Mouse (Mus musculus): ENCODE results near the gene Ascl5. TPM values are rescaled to one million over a fixed set of nuclear protein-coding genes. Genes with fewer than 3 reads are reported as not detected.

The Ascl5 gene
- total RNA-seq, 2 experiments from 2014 or later = not detected

DNA sequence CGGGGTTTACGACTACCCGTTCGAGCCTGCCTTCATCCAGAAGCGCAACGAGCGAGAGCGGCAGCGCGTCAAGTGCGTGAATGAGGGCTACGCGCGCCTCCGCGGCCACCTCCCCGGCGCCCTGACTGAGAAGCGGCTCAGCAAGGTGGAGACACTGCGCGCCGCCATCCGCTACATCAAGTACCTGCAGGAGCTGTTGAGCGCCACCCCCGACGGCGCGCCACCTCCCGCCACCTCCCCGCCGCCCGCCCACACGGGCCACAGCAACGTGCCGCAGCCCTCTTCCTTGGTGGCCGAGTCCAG is 360 bp downstream of the Ascl5 start:
- no peak for DNase-seq (ENCODE audit: low spot score in 2 of 2)

DNA sequence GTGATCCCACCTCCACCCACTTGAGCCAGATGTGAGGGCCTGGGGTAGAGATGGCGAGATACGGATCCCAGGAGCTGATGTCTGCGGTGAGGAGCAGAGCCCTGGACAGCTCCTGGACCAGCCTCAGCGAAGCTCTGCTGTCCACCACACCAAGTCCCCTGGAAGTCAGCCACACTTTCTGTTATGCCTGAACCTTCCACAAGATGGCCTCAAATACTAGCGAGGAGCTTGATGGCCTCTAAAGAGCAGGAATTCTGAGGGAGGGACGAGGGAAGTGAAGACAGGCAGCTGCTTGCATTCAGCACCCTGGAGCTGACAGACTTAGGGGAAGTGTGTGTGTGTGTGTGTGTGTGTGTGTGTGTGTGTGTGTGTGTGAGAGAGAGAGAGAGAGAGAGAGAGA is 861 bp downstream of the Ascl5 start:
- DNase-seq (ENCODE audit: low spot score in 2 of 2) = peak; percentile 59 to 84

DNA sequence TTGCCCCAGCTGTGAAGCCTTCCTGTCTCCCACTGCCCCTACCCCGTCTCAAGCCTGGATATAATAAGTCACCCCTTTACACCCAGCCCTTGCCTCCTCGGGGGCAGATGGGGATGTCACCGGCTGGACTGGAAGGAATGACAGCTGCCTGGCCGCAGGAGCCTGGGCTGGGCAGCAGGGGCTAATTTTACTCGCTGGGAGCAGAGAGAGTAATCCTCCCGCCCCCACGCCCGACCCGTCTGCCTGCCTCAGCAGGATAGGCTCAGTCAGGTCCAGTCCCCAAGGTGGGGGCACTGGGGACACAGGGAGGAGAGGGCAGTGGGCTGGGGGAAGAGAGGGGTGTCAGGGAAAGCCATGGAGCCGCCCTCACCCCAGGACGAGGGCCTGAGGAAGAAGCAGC is 1.9 kb downstream of the Ascl5 start, which contains the start of gene Cacna1s:
Gene Cacna1s, plus strand, starts transcription at position 204 of the 400 bp plus-strand sequence.
- no peak for DNase-seq (ENCODE audit: low spot score in 2 of 2)

DNA sequence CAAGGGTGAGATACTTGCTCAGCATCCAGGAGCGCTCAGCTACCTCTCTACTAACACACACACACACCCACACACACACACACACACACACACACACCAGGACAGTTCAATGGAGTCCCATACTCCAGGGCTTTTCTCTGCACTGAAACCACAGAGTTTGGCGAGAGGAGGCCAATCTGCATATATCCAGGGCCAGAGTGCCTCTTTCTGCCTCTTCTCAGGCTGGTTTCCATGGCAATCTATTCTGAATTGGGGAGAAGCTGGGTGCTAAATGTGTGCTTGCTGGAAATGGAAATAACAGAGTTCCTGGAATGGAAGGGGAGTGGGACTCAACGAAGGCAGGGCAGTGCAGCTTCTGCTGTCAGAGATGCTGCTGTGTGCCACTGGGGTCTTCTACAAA is 5.2 kb downstream of the Ascl5 start:
- DNase-seq (ENCODE audit: low spot score in 2 of 2) = peak; percentile 50 to 79

DNA sequence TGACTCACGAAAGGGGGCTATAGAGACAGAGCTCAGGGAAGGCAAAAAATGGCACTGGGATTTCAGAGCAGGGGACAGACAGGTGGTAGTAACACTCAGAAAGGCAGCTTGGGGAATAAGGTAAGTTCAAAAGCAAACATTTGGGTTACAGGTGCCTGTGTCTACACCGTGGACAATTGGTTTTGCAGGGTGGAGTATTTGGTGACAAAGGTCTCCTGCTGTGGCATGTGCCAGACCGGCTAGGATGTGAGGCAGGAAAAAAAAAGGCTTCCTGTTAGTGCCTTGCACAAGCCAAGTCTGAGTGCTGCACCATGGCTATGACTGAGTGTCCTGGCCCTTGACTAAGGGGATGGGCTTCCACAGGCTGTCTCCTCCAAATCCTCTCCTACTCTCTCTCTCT is 8.0 kb downstream of the Ascl5 start:
- no peak for DNase-seq (ENCODE audit: low spot score in 2 of 2)

DNA sequence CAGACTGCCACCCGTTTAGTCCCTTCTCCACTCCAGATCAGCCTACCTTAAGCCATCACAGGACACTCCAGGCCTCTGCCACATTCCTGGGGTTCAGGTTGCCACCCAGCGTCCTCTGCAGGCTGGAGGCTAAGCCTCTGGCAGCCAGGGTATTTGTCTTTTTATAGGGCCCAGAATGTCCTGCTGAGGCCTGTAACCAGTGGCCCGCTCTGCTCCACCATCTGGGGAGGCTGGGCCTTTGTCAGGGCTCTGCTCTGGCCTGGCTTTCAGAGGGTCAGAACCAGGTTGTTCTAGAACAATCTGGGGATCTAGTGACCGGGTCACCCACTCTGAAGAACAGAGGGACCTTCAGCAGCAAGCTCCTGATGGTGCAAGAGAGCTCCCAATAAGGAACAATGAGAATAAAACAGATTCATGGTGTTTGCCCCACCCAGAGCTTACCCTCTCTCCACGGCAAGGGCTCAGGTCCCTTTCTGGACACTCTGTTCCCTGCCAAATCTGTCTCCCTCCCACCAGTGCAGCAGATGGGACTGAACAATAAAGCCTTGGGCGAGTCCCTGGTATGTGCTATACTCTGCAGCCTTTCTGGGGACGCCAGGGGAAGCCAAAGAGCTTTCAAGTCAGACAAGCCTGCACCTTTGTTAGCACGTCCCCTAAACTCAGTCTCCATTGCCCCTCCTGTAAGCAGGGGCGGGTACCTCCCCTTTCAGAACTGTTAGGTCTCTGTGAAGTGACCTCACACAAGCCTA is 10.6 kb downstream of the Ascl5 start:
- peak; percentile 71 to 91 for DNase-seq (ENCODE audit: low spot score in 2 of 2)

DNA sequence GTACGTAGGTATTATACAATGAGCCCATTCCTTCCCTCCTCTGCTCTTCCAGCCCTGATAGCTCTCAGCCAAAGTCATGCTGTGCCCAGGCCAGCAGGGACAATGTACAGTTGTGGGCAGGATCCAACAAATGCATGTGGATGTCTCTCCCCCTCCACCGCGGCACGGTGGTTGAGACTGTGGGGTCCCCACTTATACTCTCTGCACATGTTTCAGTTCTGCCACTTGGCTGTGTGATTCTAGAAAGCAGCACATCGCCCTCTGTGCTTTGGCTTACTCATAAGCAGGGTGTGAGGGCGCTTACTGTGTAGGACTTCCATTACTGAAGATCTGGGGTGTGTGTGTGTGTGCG is 11.2 kb downstream of the Ascl5 start:
- DNase-seq (ENCODE audit: low spot score in 2 of 2) = no peak

DNA sequence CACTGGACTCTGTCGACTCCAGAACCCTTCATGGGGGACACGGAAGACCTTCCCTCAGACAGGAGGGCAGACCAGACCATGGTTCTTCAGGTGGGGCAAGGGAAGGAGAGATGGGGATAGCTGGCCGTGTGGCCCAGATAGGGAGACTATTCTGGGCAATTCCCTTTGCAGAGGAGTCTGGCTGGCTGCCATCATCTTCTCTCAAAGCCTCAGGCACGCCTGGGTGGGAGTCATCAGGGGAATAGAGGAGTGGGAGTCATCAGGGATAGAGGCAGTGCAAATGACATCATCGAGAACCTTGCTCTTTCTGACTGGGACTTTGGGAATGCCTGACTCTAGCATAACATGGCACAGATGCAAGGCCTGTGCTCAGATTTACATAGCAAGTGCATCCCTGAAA is 13.4 kb downstream of the Ascl5 start:
- DNase-seq (ENCODE audit: low spot score in 2 of 2) = no peak

DNA sequence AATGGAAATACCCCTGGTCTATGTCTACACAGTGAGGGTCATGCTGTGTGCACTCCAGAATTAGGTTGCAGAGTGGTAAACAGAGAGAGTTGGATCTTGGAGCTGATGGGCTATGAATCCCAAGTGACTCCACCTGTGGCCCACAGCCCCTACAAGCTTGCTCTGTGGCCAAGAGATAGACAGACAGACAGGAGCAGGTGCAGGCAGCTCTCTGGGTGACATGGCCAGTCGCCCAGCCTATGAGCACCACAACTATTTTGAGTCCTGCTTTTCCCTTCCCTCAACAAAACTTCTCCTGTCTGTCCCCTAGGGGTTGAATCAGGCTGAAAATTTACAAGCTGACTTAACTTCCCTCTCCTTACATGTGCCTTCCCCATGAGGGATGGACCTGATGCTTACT is 16.0 kb downstream of the Ascl5 start:
- no peak for DNase-seq (ENCODE audit: low spot score in 2 of 2)

DNA sequence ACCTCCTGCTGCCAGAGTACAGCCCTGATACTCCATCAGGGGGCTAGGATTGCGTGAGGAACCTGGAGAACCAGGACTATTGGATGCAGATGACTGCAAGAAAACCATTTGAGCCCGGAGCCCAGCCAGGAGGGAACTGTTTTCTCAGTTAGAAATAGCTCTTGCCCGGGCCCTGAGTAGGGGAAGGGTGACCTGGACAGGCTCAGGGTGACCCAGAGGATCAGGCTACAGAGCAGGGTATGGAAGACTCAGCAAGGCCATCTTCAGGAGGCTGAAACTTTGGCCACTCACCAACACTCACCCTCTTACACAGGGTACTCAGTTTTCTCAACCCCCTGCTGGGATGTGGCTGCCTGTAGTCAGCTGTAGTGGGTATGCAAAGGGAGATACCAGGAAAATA is 17.0 kb downstream of the Ascl5 start:
- no peak for DNase-seq (ENCODE audit: low spot score in 2 of 2)

DNA sequence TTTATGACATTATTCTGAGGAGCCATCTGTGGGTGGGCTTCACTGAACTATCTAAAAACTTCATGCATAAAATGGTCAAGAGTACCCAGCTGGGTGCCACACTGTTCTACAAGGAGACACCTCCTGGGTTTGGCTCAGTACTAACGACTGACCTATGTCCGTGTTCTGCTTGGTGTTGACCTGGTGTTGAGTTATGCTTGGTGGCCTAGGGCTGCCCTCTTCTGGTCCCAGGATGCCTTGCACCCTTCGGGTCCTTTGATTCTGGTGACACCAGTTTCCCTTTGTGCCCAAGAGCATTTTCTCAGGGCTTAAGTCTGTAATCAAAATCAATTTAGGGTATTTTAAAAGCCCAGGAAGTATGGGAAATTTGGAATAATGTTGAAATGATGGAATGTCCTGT is 25.5 kb downstream of the Ascl5 start:
- DNase-seq (ENCODE audit: low spot score in 2 of 2) = peak in 1 of 2 experiments; percentile 63

DNA sequence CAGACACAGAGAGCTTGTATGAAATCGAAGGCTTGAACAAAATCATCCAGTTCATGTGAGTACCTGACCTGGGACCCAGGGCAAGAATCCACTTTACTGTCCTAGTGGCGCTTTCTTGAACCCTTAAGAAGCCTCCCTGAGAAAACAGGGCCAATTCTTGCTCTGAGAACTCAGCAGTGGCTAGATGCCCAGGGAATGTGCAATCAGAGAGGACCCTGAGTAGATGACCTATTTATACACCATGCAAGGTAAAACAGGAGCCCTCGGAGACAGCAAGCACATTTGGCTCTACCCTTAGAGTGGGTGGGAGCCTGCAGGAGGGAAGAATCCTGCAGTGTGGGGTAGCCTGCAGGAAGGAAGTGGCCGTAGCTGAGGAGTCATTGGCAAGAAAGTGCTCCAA is 27.1 kb downstream of the Ascl5 start:
- DNase-seq (ENCODE audit: low spot score in 2 of 2) = no peak

DNA sequence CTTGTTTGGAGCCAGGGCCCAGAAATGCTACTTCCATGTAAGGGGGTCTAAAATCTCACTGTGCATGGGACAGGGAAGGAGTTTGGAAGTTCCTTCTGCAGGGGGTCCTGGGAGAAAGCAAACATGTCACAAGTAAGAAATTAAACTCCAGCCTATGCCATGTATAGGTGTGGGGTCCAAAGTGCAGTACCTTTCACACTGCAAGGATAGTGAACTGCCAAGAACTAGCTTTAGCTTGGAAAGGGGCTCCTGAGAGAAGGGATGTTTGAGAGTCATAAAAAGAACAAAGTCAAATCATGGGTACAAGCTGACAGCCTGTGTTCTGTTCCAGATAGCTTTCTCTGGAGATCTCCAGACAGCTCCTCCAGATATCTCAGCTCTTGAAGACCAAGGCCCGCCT is 30.6 kb downstream of the Ascl5 start:
- no peak for DNase-seq (ENCODE audit: low spot score in 2 of 2)

DNA sequence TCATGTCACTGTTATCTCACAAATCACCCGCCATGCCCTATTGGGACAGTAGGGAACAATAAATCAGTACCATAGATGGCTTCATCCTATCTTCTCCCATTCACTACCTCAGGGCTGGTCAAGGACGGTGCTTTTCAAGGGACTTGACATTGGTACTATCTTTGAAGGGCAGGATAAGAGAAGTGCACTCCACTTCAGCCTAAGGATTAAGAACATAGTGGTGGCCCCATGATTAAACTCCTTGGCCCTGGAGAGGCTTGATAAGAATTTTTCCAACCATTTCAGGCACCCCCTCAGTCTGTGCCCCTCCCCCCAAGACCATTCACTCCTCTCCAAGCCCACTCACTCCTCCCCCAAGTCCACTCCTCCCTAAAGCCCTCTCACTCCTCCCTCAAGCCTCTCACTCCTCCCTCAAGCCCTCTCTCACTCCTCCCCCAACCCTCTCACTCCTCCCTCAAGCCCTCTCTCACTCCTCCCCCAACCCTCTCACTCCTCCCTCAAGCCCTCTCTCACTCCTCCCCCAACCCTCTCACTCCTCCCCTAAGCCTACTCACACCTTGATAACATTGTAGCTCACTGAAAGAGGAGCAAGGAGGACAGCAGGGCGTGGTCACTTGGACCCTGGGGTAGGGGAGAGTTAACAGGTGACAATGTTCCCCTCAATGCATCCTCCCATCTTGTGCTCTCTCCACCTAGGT is 35.5 kb downstream of the Ascl5 start:
- DNase-seq (ENCODE audit: low spot score in 2 of 2) = no peak

DNA sequence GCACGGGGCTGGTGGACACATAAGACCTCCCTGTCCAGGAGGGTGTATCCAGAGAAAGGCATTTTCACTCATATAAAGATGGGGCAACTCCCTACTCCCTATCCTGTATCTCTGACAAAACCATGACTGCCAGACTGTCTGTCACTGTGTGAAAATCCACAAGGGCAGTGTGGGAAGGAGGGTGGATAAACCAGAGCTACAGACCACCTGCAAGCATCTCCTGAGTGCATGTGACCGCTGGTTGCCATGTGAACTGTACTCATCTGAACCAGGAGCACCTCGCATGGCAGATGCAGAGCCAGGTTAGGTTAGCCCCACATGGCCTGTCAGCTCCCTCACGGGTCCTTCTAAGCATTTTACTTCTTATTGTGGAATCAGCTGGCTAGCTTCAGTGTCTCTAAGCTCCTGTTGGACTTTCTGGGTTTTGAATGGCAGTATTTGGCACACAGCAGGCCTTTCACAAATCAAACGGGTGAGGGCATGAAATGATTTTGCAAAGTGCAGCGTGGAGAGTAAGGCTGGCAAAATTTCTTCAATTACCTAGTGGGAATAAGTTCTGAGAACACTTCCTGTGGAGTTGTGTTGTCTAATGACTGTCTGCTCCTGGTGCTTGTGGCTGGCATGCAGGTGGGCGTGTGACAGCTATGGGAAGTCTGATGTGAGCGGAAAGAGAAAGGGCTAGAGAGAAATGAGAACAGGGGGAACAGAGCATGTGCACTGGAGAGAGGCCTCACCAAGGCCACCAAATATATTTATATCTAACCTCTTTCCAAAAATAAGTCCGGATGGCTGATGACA is 39.0 kb downstream of the Ascl5 start:
- DNase-seq (ENCODE audit: low spot score in 2 of 2) = peak in 1 of 2 experiments; percentile 8

DNA sequence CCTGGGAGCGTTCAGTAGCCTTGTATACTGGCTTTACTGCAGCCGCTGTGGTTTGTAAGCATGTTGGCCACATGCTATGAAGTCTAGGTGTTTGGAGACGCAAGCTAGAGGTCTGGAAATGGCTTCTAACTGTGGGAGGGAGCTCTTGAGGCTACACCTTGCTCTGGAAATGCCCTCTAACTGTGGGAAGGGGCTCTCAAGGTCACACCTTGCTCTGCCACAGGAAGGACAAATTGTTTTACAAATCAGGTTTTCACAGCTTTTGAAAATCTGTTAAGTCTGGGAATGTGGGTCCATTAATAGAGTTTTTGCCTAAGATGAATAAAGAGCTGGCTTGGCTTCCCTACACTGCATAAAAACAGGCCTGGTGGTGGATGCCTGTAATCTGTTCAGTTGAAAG is 43.1 kb downstream of the Ascl5 start:
- no peak for DNase-seq (ENCODE audit: low spot score in 2 of 2)

DNA sequence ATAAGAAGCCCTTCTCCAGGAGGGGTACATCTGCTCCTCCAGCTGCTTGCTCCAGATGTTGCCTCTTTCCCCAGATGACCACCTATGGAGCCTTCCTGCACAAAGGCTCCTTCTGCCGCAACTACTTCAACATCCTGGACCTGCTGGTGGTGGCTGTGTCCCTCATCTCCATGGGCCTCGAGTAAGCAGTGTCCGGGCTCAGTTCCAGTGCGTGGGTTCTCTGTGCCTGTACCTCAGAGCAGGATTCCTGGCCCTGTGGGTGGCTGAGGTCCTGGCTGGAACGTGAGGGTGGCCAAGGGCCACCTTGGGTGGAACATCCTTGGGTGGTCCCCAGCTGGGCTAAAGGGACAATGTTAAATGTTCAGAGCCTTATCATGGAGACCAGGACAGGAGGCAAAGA is 44.2 kb downstream of the Ascl5 start:
- no peak for DNase-seq (ENCODE audit: low spot score in 2 of 2)

Other genes starting within 250 kb of the Ascl5 start
- 1 to 10 TPM; 1.0 to 1.3 TPM for gene Lad1, start 232.2 kb upstream of the Ascl5 start, total RNA-seq (2021)
- 1 to 10 TPM; 1.7 to 2.0 TPM for gene Tnnt2, start 214.4 kb upstream of the Ascl5 start, total RNA-seq (2021)
- not detected for gene Pkp1, start 131.6 kb upstream of the Ascl5 start, total RNA-seq (2021)
- under 1 TPM; 0.23 to 0.59 TPM for gene Igfn1, start 44.5 kb upstream of the Ascl5 start, total RNA-seq (2021)
- 10 to 100 TPM; 64.0 to 64.2 TPM for gene Tmem9, start 42.7 kb upstream of the Ascl5 start, total RNA-seq (2021)
- gene Cacna1s, start 1.9 kb downstream of the Ascl5 start, total RNA-seq (2021) = 1 to 10 TPM in 1 of 2 experiments, under 1 TPM in 1; 0.91 to 1.1 TPM
- gene Kif21b, start 80.6 kb downstream of the Ascl5 start, total RNA-seq (2021) = 10 to 100 TPM; 31.7 to 31.9 TPM
- under 1 TPM; 0.41 to 0.54 TPM for gene Mroh3, start 162.0 kb downstream of the Ascl5 start, total RNA-seq (2021)
- 1 to 10 TPM; 2.7 to 3.0 TPM for gene Inava, start 183.5 kb downstream of the Ascl5 start, total RNA-seq (2021)
- gene Gpr25, start 210.1 kb downstream of the Ascl5 start, total RNA-seq (2021) = 1 to 10 TPM; 3.7 to 4.2 TPM

All from layer of hippocampus, adult 18-20 months (tissue).